29 mouse cellular contexts compared by ENCODE assay signal in the genomic region with DNA sequence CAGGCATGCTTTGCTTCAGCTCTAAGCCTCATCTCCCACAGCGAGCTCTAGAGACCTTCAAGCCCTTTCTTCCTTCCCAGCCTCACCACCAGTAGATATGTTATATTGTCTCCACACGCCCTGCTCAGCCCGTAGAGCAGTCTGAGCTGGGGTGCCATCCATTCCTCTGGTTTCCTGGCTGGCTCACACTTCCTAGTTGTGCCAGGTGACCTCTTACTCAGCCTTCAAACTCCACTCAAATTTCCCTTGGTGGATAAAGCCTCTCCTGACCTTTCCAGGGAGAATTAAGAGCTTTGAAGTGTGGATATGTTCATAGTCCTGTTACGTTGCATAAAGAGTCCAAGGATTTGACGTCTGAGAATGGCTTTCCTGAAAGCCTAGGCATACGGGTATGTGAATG.
A peak's percentile ranks its signal among the peaks of the same experiment; 100 is the strongest.
DNase-seq lines count a peak whose midpoint lies in the region; ATAC-seq and TF ChIP-seq lines count a peak whose summit lies in the region.
"Had no signal": no experiment of that assay in that cellular context is flagged by ENCODE, and none has a peak within 500 bp of the region (broad histone marks: within the 10 kb centered on the region; RNA-seq: fewer than 3 reads in every experiment).

No protein-coding gene starts in this region.

- H3K4me1 ChIP-seq in embryonic facial prominence, embryonic 14.5 days (ENCODE audit: control insufficient read depth, insufficient read depth, low read length): no peaks in the 10 kb centered on the region
- H3K4me1 ChIP-seq in embryonic facial prominence, embryonic 10.5 days: peaks cover 14% of the 10 kb centered on the region; the same call in 1 of the 2 replicates
- H3K4me1 ChIP-seq in liver, adult 2 months (ENCODE audit: control insufficient read depth, insufficient read depth, low read length): peaks cover 2% of the 10 kb centered on the region; the same call in 1 of the 2 replicates

- DNase-seq in embryonic facial prominence, embryonic 14.5 days (ENCODE audit: low spot score): no peak
- DNase-seq in embryonic facial prominence, embryonic 10.5 days (ENCODE audit: low spot score): no peak
- DNase-seq in gastrocnemius, adult 8-10 months (ENCODE audit: low spot score in 2 of 2): peak; percentile 13 to 36
- DNase-seq in gastrocnemius, postnatal 10 days: no peak
- peak; percentile 64 for DNase-seq in liver, adult 2 months (ENCODE audit: extremely low read depth, low read depth, low spot score)
- DNase-seq in liver: no peak
- DNase-seq in gastrocnemius, postnatal 25 days: peak; percentile 26
- no peak for DNase-seq in left cerebral cortex, postnatal 14 days (ENCODE audit: low spot score in 2 of 2)
- DNase-seq: adrenal gland, adult 8-10 months; adrenal gland, postnatal 25 days; B cell, adult 2 months; cerebellum, adult 18-20 months; cerebellum, adult 9-10 months; cerebellum, postnatal 25 days; heart, adult 18-20 months; heart, postnatal 10 days; heart, postnatal 36 days; kidney, adult 2 months had no signal

- no peaks in the 10 kb centered on the region for H3K36me3 ChIP-seq in embryonic facial prominence, embryonic 14.5 days (ENCODE audit: control insufficient read depth, insufficient read depth, low read length)
- H3K36me3 ChIP-seq in embryonic facial prominence, embryonic 10.5 days (replicated peaks): no peaks in the 10 kb centered on the region
- no peaks in the 10 kb centered on the region for H3K36me3 ChIP-seq in liver, adult 2 months (ENCODE audit: control insufficient read depth, insufficient read depth, low read length)
- H3K36me3 ChIP-seq: embryonic facial prominence, embryonic 13.5 days; forebrain, embryonic 10.5 days; G1E; heart, embryonic 12.5 days; heart, embryonic 15.5 days; hindbrain, embryonic 10.5 days; hindbrain, embryonic 13.5 days had no signal

- H3K79me2 ChIP-seq in liver, adult 2 months (ENCODE audit: control insufficient read depth, insufficient read depth, low read length): peaks cover 19% of the 10 kb centered on the region; the same call in 1 of the 2 replicates

- no peak overlapping the region for H3K27ac ChIP-seq in embryonic facial prominence, embryonic 14.5 days (replicated peaks; ENCODE audit: low read depth, low read length)
- no peak overlapping the region for H3K27ac ChIP-seq in embryonic facial prominence, embryonic 10.5 days (replicated peaks)
- H3K27ac ChIP-seq in liver, adult 2 months (replicated peaks; ENCODE audit: insufficient read depth, low read depth, low read length): no peak overlapping the region
- H3K27ac ChIP-seq: embryonic facial prominence, embryonic 13.5 days; forebrain, embryonic 10.5 days; forebrain, embryonic 13.5 days; heart, embryonic 15.5 days; hindbrain, embryonic 10.5 days; hindbrain, embryonic 13.5 days had no signal

- no peaks in the 10 kb centered on the region for H3K9me3 ChIP-seq in embryonic facial prominence, embryonic 14.5 days (ENCODE audit: control insufficient read depth, low read length)
- H3K9me3 ChIP-seq in embryonic facial prominence, embryonic 10.5 days: no peaks in the 10 kb centered on the region
- H3K9me3 ChIP-seq: embryonic facial prominence, embryonic 13.5 days; forebrain, embryonic 10.5 days; forebrain, embryonic 13.5 days; G1E; heart, embryonic 12.5 days; heart, embryonic 15.5 days; hindbrain, embryonic 10.5 days; hindbrain, embryonic 13.5 days had no signal

- WGBS in embryonic facial prominence, embryonic 14.5 days: 63% methylated on average over 6 of the region's 6 CpGs
- 84% methylated on average over 6 of the region's 6 CpGs for WGBS in embryonic facial prominence, embryonic 10.5 days
- 58% methylated on average over 6 of the region's 6 CpGs for WGBS in liver, adult 2 months

- no peak for TF ChIP-seq POLR2A in liver, adult 2 months (IDR thresholded peaks at IDR 0.05; ENCODE audit: extremely low read depth, insufficient read depth, low read length)

- H3K4me2 ChIP-seq in embryonic facial prominence, embryonic 14.5 days (ENCODE audit: low read depth, low read length): no peak overlapping the region
- H3K4me2 ChIP-seq: embryonic facial prominence, embryonic 13.5 days; forebrain, embryonic 13.5 days; heart, embryonic 12.5 days; heart, embryonic 15.5 days; hindbrain, embryonic 13.5 days had no signal

- peak; percentile 9; the same call in 1 of the 2 replicates for ATAC-seq in embryonic facial prominence, embryonic 14.5 days (ENCODE audit: low read depth)
- ATAC-seq: forebrain, embryonic 13.5 days; forebrain, embryonic 16.5 days; intestine, postnatal 0 days had no signal

- no peak overlapping the region for H3K4me3 ChIP-seq in embryonic facial prominence, embryonic 14.5 days (ENCODE audit: low read depth, low read length)
- no peak overlapping the region for H3K4me3 ChIP-seq in embryonic facial prominence, embryonic 10.5 days
- no peak overlapping the region for H3K4me3 ChIP-seq in liver, adult 2 months (ENCODE audit: insufficient read depth, low read depth, low read length)
- H3K4me3 ChIP-seq: embryonic facial prominence, embryonic 13.5 days; forebrain, embryonic 10.5 days; forebrain, embryonic 13.5 days; heart, embryonic 12.5 days; heart, embryonic 15.5 days; hindbrain, embryonic 10.5 days; hindbrain, embryonic 13.5 days had no signal

- no peak for TF ChIP-seq CTCF in liver, adult 2 months (IDR thresholded peaks at IDR 0.05; ENCODE audit: low read depth, low read length)

- no peak overlapping the region for H3K9ac ChIP-seq in embryonic facial prominence, embryonic 14.5 days (ENCODE audit: low read depth, low read length)
- H3K9ac ChIP-seq in liver, adult 2 months (ENCODE audit: low read depth, low read length): no peak overlapping the region
- H3K9ac ChIP-seq: embryonic facial prominence, embryonic 13.5 days; forebrain, embryonic 13.5 days; heart, embryonic 12.5 days; heart, embryonic 15.5 days; hindbrain, embryonic 13.5 days had no signal

- H3K27me3 ChIP-seq in embryonic facial prominence, embryonic 14.5 days (replicated peaks; ENCODE audit: control insufficient read depth, insufficient read depth, low read length): no peaks in the 10 kb centered on the region
- no peaks in the 10 kb centered on the region for H3K27me3 ChIP-seq in embryonic facial prominence, embryonic 10.5 days (replicated peaks; ENCODE audit: low read depth, poor library complexity, severe bottlenecking)
- no peaks in the 10 kb centered on the region for H3K27me3 ChIP-seq in liver, adult 2 months (ENCODE audit: control insufficient read depth, insufficient read depth, low read length)
- H3K27me3 ChIP-seq: CH12.LX; embryonic facial prominence, embryonic 13.5 days; forebrain, embryonic 13.5 days; heart, embryonic 12.5 days; heart, embryonic 15.5 days; hindbrain, embryonic 13.5 days had no signal

- intact Hi-C loops in left cerebral cortex, postnatal 14 days (cut with DNase I): no loop called here

Comparison
In these comparisons a context has a peak if more than half of its experiments do, and no peak if none do; other contexts are left out.
1. DNase-seq: peak in gastrocnemius, adult 8-10 months (2 of 2), liver, adult 2 months (single experiment) and gastrocnemius, postnatal 25 days (single experiment); none in embryonic facial prominence, embryonic 14.5 days (single experiment), embryonic facial prominence, embryonic 10.5 days (single experiment), gastrocnemius, postnatal 10 days (single experiment), liver (single experiment) and left cerebral cortex, postnatal 14 days (0 of 2).